Mouse (Mus musculus): Measurements from ENCODE around the gene Gm5039. TPM values are rescaled to one million over a fixed set of nuclear protein-coding genes. Genes with fewer than 3 reads are reported as not detected.

Gene Gm5039
- polyA plus RNA-seq (2014; fragmentation: Illumina TruSeq; extraction: RNeasy Lipid Tissue Mini Kit (QIAGEN cat#74804); ENCODE audit: low replicate concordance) = not detected

GRCm38 (mm10) chr12:88323926-88324325 is at the start of gene Gm5039:
Gene Gm5039 (minus strand): TSS chr12:88324026.

DNA sequence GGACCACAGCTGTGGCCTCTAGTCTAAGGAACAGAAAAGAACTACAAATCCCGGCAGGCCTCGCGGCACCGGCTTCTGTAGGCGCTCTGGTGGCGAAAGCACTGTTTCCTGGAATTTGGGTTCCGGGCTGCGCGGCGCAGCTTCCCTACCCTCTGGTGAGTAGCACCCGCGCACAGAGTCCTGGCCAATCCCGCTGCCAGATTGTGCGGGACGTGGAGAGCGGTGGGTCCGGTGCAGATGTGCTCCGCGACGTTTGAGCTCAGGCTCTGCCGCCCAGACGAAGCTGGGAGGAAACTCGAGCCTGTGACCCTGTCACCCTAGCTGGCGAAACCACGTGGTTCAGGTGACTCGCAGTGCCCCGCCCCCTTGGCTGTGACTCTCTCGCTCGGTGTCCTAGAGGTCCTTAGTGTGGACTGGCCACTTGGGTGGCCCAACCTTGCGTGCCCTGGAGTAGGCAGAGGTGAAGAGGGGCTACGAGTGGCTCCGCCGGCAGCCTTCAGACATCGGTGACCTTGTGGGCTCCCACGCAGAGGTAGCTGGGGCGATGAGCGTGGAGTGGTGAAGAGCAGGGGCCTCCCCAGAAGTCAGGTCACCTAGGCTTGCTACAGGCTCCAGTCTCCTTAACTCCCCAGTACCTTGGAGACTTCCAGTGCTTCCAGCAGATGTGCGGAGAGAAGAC is 36.8 kb upstream of the Gm5039 start, which contains the start of gene Adck1:
Gene Adck1, plus strand, starts transcription at position 114 of the 679 bp plus-strand sequence.

DNA sequence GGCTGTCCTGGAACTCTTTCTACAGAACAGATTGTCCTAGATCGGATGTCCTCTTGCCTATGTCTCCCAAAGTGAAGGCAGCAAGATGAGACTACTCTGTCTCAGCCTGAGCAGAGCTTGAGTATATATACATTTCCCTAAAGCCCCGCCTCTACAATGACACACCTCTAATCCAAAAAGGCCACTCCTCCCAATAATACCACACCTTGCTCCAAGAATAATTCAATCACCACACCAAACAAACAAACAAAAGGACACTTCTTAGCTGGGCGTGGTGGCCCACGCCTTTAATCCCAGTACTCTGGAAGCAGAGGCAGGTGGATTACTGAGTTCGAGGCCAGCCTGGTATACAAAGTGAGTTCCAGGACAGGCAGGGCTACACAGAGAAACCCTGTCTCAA is 49.4 kb downstream of the Gm5039 start, which contains the start of gene Gm5662:
Gene Gm5662, minus strand, starts transcription at position 101 of the 400 bp plus-strand sequence.

Other genes starting within 250 kb of the Gm5039 start
- gene Gm16368, start 240.3 kb downstream of the Gm5039 start, polyA plus RNA-seq (2014; fragmentation: Illumina TruSeq; extraction: RNeasy Lipid Tissue Mini Kit (QIAGEN cat#74804); ENCODE audit: low replicate concordance) = not detected
- not detected for gene Gm10436, start 141.9 kb downstream of the Gm5039 start, polyA plus RNA-seq (2014; fragmentation: Illumina TruSeq; extraction: RNeasy Lipid Tissue Mini Kit (QIAGEN cat#74804); ENCODE audit: low replicate concordance)
- not detected for gene Gm8332, start 73.9 kb downstream of the Gm5039 start, polyA plus RNA-seq (2014; fragmentation: Illumina TruSeq; extraction: RNeasy Lipid Tissue Mini Kit (QIAGEN cat#74804); ENCODE audit: low replicate concordance)
- not detected for gene Gm5662, start 49.5 kb downstream of the Gm5039 start, polyA plus RNA-seq (2014; fragmentation: Illumina TruSeq; extraction: RNeasy Lipid Tissue Mini Kit (QIAGEN cat#74804); ENCODE audit: low replicate concordance)
- 1.9 TPM for gene Adck1, start 36.5 kb upstream of the Gm5039 start, polyA plus RNA-seq (2014; fragmentation: Illumina TruSeq; extraction: RNeasy Lipid Tissue Mini Kit (QIAGEN cat#74804); ENCODE audit: low replicate concordance)

Measured in small intestine, adult 10 weeks (tissue).